Mouse (Mus musculus) embryonic facial prominence, embryonic 15.5 days (tissue): ENCODE measurements at regions not wholly inside any gene's neighbourhood (a gene's known extent, or its start where the extent isn't known, plus 50 kb on each side); places are given as distances from the start of the nearest gene placed in this dataset.

Experiments used
- ATAC-seq: fragments of 200-750 bp; cut with Nextera tagmentation; 2 replicates; pipeline ENCODE4 v1.8.0; 2017; ENCODE audit warnings: low read depth, moderate TSS enrichment; ENCODE audit not compliant: insufficient number of reproducible peaks, low FRiP score, low TSS enrichment
- H3K27ac ChIP-seq: fragments of 300-500 bp; sonication (generic); replicated peaks from 2 replicates; pipeline ENCODE4 v1.5.1; 2015; ENCODE audit warnings: mild to moderate bottlenecking, inconsistent platforms
- H3K27me3 ChIP-seq: fragments of 300-500 bp; sonication (generic); 2 replicates; pipeline ENCODE4 v1.6.1; 2015; ENCODE audit warnings: inconsistent platforms
- H3K36me3 ChIP-seq: fragments of 300-500 bp; sonication (generic); 2 replicates; pipeline ENCODE4 v1.6.1; 2015; ENCODE audit warnings: mild to moderate bottlenecking, inconsistent platforms
- H3K4me1 ChIP-seq: fragments of 300-500 bp; sonication (generic); 2 replicates; pipeline ENCODE4 v1.6.1; 2015; ENCODE audit warnings: inconsistent platforms
- H3K4me2 ChIP-seq: fragments of 300-500 bp; sonication (generic); replicated peaks from 2 replicates; pipeline ENCODE4 v1.6.1; 2015; ENCODE audit warnings: mild to moderate bottlenecking, inconsistent platforms
- H3K4me3 ChIP-seq: fragments of 300-500 bp; sonication (generic); replicated peaks from 2 replicates; pipeline ENCODE4 v1.5.1; 2015; ENCODE audit warnings: mild to moderate bottlenecking, inconsistent platforms
- H3K9ac ChIP-seq: fragments of 300-500 bp; sonication (generic); 2 replicates; pipeline ENCODE4 v1.6.1; 2015; ENCODE audit warnings: inconsistent platforms
- H3K9me3 ChIP-seq: fragments of 300-500 bp; sonication (generic); replicated peaks from 2 replicates; pipeline ENCODE4 v1.6.1; 2016; ENCODE audit warnings: inconsistent platforms
- WGBS: fragments of 180-500 bp; shearing (Covaris S2); methylation state at CpG from one replicate; pipeline ENCODE4 v1.1.7; 2015; 5-methylcytosine and 5-hydroxymethylcytosine counted together

DNA sequence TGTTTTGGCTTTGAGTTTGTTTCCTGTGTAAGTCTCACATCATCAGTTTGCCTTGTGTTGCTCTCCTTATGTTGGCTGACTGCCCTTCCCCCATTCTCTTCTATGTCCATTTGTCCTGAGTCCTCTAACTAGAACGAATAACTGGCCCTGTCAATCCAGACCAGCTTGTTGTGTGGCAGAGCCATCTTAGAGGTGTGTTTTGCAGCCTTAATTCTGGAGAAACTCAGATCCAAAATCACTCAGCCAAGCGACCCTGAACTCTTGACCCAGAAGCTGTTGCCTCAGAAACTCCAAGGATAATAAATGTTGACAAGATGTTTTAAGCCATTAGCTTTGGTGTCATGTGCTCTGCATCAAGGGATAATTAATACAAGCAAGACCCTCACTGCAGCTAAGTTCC, 92.9 kb upstream of the Vstm2b start:
- ATAC-seq = no peak
- Histone ChIP-seq H3K27ac (no peak overlapping the region), H3K36me3 (no peaks in the 10 kb centered on the region), H3K27me3 (no peaks in the 10 kb centered on the region), H3K4me3 (no peak overlapping the region), H3K9ac (no peak overlapping the region), H3K4me2 (no peak overlapping the region), H3K9me3 (no peaks in the 10 kb centered on the region), H3K4me1 (no peaks in the 10 kb centered on the region)
- 23% methylated on average over 2 of the region's 2 CpGs for WGBS

DNA sequence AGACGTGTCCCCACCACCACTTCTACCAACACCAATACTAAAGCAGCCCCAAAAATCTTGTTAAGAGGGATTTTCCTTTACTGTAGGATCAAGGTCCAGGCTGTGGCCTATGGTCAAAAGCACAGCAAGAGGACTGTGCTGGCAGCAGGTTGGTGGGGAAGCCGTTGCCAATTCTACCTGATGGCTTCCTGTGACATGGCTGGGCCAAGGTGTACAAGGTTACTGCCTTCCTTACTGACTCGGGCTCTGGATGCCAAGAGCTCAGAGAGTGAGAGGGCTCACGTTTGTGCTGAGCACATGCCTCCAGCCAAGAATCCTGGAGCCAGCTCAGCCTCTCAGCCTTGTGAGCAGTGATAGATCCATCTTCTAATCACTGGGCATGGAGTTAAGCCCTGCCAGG, 92.3 kb upstream of the Vstm2b start:
- whole genome bisulfite sequencing = 71% methylated on average over 4 of the region's 4 CpGs
- no peak overlapping the region for H3K4me3 ChIP-seq
- no peak overlapping the region for H3K27ac ChIP-seq
- no peaks in the 10 kb centered on the region for H3K27me3 ChIP-seq
- ATAC-seq = no peak
- H3K4me1 ChIP-seq = no peaks in the 10 kb centered on the region
- no peak overlapping the region for H3K9ac ChIP-seq
- no peaks in the 10 kb centered on the region for H3K9me3 ChIP-seq
- H3K4me2 ChIP-seq = no peak overlapping the region
- no peaks in the 10 kb centered on the region for H3K36me3 ChIP-seq

DNA sequence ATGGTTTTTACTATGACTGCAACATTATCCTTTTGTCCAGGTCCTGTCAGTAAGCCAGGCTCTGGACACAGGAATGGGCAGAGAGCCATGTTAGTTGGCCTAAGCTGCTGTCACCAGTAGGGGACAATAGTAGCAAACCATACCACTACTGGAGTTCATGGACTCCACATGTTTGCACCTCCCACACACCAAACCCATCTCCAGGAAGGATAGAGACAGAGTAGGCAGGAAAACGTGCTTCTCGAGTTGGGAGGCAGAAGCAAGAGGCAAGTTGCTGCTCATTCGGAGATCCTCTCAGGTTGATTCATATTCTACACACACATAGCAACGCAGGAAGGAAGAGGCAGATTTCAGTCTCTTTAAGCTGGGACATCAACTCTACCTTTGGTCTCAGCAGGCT, 85.2 kb upstream of the Vstm2b start:
- WGBS = 86% methylated on average over 4 of the region's 4 CpGs
- H3K4me2 ChIP-seq = no peak overlapping the region
- ATAC-seq = no peak
- no peaks in the 10 kb centered on the region for H3K4me1 ChIP-seq
- no peak overlapping the region for H3K27ac ChIP-seq
- no peak overlapping the region for H3K4me3 ChIP-seq
- no peaks in the 10 kb centered on the region for H3K27me3 ChIP-seq
- H3K9me3 ChIP-seq = no peaks in the 10 kb centered on the region
- H3K36me3 ChIP-seq = no peaks in the 10 kb centered on the region
- no peak overlapping the region for H3K9ac ChIP-seq

DNA sequence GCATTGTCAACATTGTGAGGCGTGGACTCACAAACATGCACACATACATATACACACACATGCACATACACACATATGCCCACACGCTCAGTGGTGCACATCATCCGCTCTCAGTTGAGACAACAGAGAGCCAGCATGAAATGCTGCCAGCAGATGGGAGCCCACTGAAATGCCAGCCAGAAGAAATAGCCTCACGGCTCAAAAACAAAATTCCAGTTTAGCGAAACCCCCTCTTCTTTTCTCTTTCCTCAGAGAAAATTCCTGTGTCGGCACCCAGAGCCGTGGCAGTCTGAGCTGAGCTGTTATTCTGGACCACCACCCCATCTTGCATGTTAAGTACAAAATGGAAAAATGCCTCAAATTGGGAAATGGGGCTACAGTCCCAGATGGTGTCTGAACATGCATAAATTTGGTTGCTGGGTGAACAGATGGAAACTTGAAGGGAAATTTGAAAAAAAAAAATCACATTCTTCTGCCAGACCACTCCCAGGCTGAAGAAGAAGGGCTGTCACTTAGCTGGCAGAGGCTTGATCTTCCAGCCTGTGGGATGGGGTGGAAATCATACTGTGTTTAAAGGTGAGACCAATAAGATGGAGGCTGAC, 72.9 kb upstream of the Vstm2b start:
- Histone ChIP-seq H3K4me1 (no peaks in the 10 kb centered on the region), H3K4me3 (no peak overlapping the region), H3K27ac (no peak overlapping the region), H3K4me2 (no peak overlapping the region), H3K9me3 (no peaks in the 10 kb centered on the region), H3K27me3 (no peaks in the 10 kb centered on the region), H3K36me3 (no peaks in the 10 kb centered on the region), H3K9ac (no peak overlapping the region)
- ATAC-seq = no peak
- 55% methylated on average over 7 of the region's 7 CpGs for WGBS

GRCm38 (mm10) chr7:40829526-40829925, 68.6 kb upstream of the Vstm2b start:
- no peaks in the 10 kb centered on the region for H3K27me3 ChIP-seq
- no peaks in the 10 kb centered on the region for H3K9me3 ChIP-seq
- H3K4me2 ChIP-seq = no peak overlapping the region
- no peak overlapping the region for H3K27ac ChIP-seq
- H3K9ac ChIP-seq = no peak overlapping the region
- H3K4me1 ChIP-seq = no peaks in the 10 kb centered on the region
- H3K4me3 ChIP-seq = no peak overlapping the region
- no peak for ATAC-seq
- H3K36me3 ChIP-seq = no peaks in the 10 kb centered on the region
- 72% methylated on average over 5 of the region's 5 CpGs for WGBS

- no peak overlapping the region for H3K27ac ChIP-seq
- no peak for ATAC-seq
These were observed 66.5 kb upstream of the Vstm2b start for GRCm38 (mm10) chr7:40831583-40831982.

DNA sequence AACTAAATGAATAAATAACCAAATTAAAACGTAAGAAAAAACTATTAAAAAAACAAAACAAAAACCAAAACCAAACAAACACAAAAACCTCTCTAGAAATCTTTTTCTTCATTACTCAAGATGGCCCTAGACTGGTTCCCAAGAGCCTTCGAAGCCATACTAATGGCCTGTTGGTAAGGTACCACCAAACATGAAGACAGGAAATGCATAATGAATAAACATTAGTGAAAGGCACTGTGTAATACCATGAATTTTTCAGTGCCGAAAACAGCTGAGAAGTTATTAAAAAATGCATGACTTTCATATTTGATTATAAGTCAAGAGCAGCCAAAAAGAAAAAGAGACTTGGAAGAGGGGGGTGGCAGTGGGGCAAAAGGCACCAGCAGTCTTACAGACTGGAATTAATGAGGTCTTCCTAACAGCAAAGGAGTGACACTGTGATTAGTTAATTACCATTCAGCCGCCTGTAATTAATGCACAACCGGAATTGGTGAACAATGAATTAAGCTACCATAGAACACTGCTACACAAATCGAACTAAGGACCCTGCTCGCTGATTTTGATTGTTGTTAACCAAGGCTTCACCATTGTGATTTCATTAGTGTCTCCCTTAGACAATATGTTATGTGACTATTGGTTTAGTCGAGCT, 55.7 kb upstream of the Vstm2b start:
- Histone ChIP-seq H3K9ac (no peak overlapping the region), H3K27me3 (no peaks in the 10 kb centered on the region), H3K36me3 (no peaks in the 10 kb centered on the region), H3K4me2 (no peak overlapping the region), H3K4me1 (no peaks in the 10 kb centered on the region), H3K27ac (no peak overlapping the region), H3K4me3 (no peak overlapping the region), H3K9me3 (no peaks in the 10 kb centered on the region)
- 84% methylated on average over 8 of the region's 8 CpGs for WGBS
- ATAC-seq = no peak

More at GRCm38 (mm10) chr7:40831583-40831982, 66.5 kb upstream of the Vstm2b start:
- no peaks in the 10 kb centered on the region for H3K9me3 ChIP-seq
- no peak overlapping the region for H3K9ac ChIP-seq
- no peak overlapping the region for H3K4me2 ChIP-seq
- no peak overlapping the region for H3K4me3 ChIP-seq
- no peaks in the 10 kb centered on the region for H3K36me3 ChIP-seq
- 81% methylated on average over 4 of the region's 4 CpGs for WGBS
- H3K27me3 ChIP-seq = no peaks in the 10 kb centered on the region
- H3K4me1 ChIP-seq = no peaks in the 10 kb centered on the region

- WGBS = 68% methylated on average over 6 of the region's 6 CpGs
- no peaks in the 10 kb centered on the region for H3K4me1 ChIP-seq
- H3K9ac ChIP-seq = no peak overlapping the region
- H3K27ac ChIP-seq = no peak overlapping the region
- no peak overlapping the region for H3K4me3 ChIP-seq
- H3K27me3 ChIP-seq = no peaks in the 10 kb centered on the region
- H3K36me3 ChIP-seq = no peaks in the 10 kb centered on the region
- no peak for ATAC-seq
- H3K4me2 ChIP-seq = no peak overlapping the region
- H3K9me3 ChIP-seq = no peaks in the 10 kb centered on the region
These were observed 51.6 kb upstream of the Vstm2b start for GRCm38 (mm10) chr7:40846512-40846911.
